Mouse (Mus musculus): ENCODE measurements at regions not wholly inside any gene's neighbourhood (a gene's known extent, or its start where the extent isn't known, plus 50 kb on each side); places are given as distances from the start of the nearest gene placed in this dataset.

GRCm38 (mm10) chr8:80189797-80190509 lies 132.1 kb upstream of the Hhip start:
- ATAC-seq (ENCODE audit: insufficient number of reproducible peaks, low FRiP score, low TSS enrichment, low read depth): no peak
- H3K27ac ChIP-seq (replicated peaks; ENCODE audit: low read depth, low read length): no peak overlapping the region

GRCm38 (mm10) chr8:80185286-80185685 lies 127.5 kb upstream of the Hhip start:
- no peak overlapping the region for H3K4me2 ChIP-seq (ENCODE audit: low read depth, severe bottlenecking)
- H3K36me3 ChIP-seq (ENCODE audit: control insufficient read depth, insufficient read depth, low read length): no peaks in the 10 kb centered on the region
- H3K4me1 ChIP-seq (ENCODE audit: control insufficient read depth, insufficient read depth, low read length): peaks cover under 1% of the 10 kb centered on the region; the same call in 1 of the 2 replicates
- no peak overlapping the region for H3K9ac ChIP-seq (ENCODE audit: low read length)
- H3K27me3 ChIP-seq (ENCODE audit: control insufficient read depth, insufficient read depth, low read length): no peaks in the 10 kb centered on the region
- ATAC-seq (ENCODE audit: insufficient number of reproducible peaks, low FRiP score, low TSS enrichment, low read depth): no peak
- H3K9me3 ChIP-seq (ENCODE audit: control insufficient read depth, low read length): no peaks in the 10 kb centered on the region
- no peak overlapping the region for H3K4me3 ChIP-seq (ENCODE audit: low read depth, low read length)
- H3K27ac ChIP-seq (replicated peaks; ENCODE audit: low read depth, low read length): no peak overlapping the region
- no peak for DNase-seq (ENCODE audit: low spot score)
- 29% methylated on average over 4 of the region's 4 CpGs for WGBS

More at GRCm38 (mm10) chr8:80189797-80190509, 132.1 kb upstream of the Hhip start:
- H3K4me1 ChIP-seq (ENCODE audit: control insufficient read depth, insufficient read depth, low read length): no peaks in the 10 kb centered on the region
- no peak overlapping the region for H3K9ac ChIP-seq (ENCODE audit: low read length)
- H3K4me3 ChIP-seq (ENCODE audit: low read depth, low read length): no peak overlapping the region
- no peak overlapping the region for H3K4me2 ChIP-seq (ENCODE audit: low read depth, severe bottlenecking)
- H3K9me3 ChIP-seq (ENCODE audit: control insufficient read depth, low read length): no peaks in the 10 kb centered on the region
- WGBS: 53% methylated on average over 10 of the region's 10 CpGs
- no peaks in the 10 kb centered on the region for H3K27me3 ChIP-seq (ENCODE audit: control insufficient read depth, insufficient read depth, low read length)
- H3K36me3 ChIP-seq (ENCODE audit: control insufficient read depth, insufficient read depth, low read length): no peaks in the 10 kb centered on the region
- no peak for DNase-seq (ENCODE audit: low spot score)

- 77% methylated on average over 9 of the region's 9 CpGs for WGBS
- Histone ChIP-seq H3K4me3 (ENCODE audit: low read depth, low read length) (no peak overlapping the region), H3K36me3 (ENCODE audit: control insufficient read depth, insufficient read depth, low read length) (no peaks in the 10 kb centered on the region), H3K27ac (replicated peaks; ENCODE audit: low read depth, low read length) (no peak overlapping the region), H3K9ac (ENCODE audit: low read length) (no peak overlapping the region), H3K4me1 (ENCODE audit: control insufficient read depth, insufficient read depth, low read length) (no peaks in the 10 kb centered on the region), H3K9me3 (ENCODE audit: control insufficient read depth, low read length) (no peaks in the 10 kb centered on the region), H3K27me3 (ENCODE audit: control insufficient read depth, insufficient read depth, low read length) (no peaks in the 10 kb centered on the region), H3K4me2 (ENCODE audit: low read depth, severe bottlenecking) (no peak overlapping the region)
- ATAC-seq (ENCODE audit: insufficient number of reproducible peaks, low FRiP score, low TSS enrichment, low read depth) (no peak), DNase-seq (ENCODE audit: low spot score) (no peak)
These were observed 110.9 kb upstream of the Hhip start for GRCm38 (mm10) chr8:80168688-80169087.

GRCm38 (mm10) chr8:80149458-80150083 lies 91.8 kb upstream of the Hhip start:
- H3K9me3 ChIP-seq (ENCODE audit: control insufficient read depth, low read length): no peaks in the 10 kb centered on the region
- WGBS: 23% methylated on average over 9 of the region's 9 CpGs
- no peak overlapping the region for H3K9ac ChIP-seq (ENCODE audit: low read length)
- no peaks in the 10 kb centered on the region for H3K36me3 ChIP-seq (ENCODE audit: control insufficient read depth, insufficient read depth, low read length)
- H3K27me3 ChIP-seq (ENCODE audit: control insufficient read depth, insufficient read depth, low read length): no peaks in the 10 kb centered on the region
- H3K4me2 ChIP-seq (ENCODE audit: low read depth, severe bottlenecking): no peak overlapping the region
- DNase-seq (ENCODE audit: low spot score) (peak; percentile 35), ATAC-seq (ENCODE audit: insufficient number of reproducible peaks, low FRiP score, low TSS enrichment, low read depth) (no peak)
- H3K4me3 ChIP-seq (ENCODE audit: low read depth, low read length): no peak overlapping the region
- H3K27ac ChIP-seq (replicated peaks; ENCODE audit: low read depth, low read length): no peak overlapping the region
- H3K4me1 ChIP-seq (ENCODE audit: control insufficient read depth, insufficient read depth, low read length): peaks cover 6% of the 10 kb centered on the region

- DNase-seq (ENCODE audit: low spot score): no peak
- H3K9me3 ChIP-seq (ENCODE audit: control insufficient read depth, low read length): no peaks in the 10 kb centered on the region
- no peak overlapping the region for H3K4me3 ChIP-seq (ENCODE audit: low read depth, low read length)
- WGBS: 89% methylated on average over 3 of the region's 3 CpGs
- H3K36me3 ChIP-seq (ENCODE audit: control insufficient read depth, insufficient read depth, low read length): no peaks in the 10 kb centered on the region
- peaks cover 6% of the 10 kb centered on the region for H3K4me1 ChIP-seq (ENCODE audit: control insufficient read depth, insufficient read depth, low read length)
- no peak for ATAC-seq (ENCODE audit: insufficient number of reproducible peaks, low FRiP score, low TSS enrichment, low read depth)
- H3K27me3 ChIP-seq (ENCODE audit: control insufficient read depth, insufficient read depth, low read length): no peaks in the 10 kb centered on the region
- no peak overlapping the region for H3K9ac ChIP-seq (ENCODE audit: low read length)
- no peak overlapping the region for H3K4me2 ChIP-seq (ENCODE audit: low read depth, severe bottlenecking)
- H3K27ac ChIP-seq (replicated peaks; ENCODE audit: low read depth, low read length): no peak overlapping the region
These were observed 90.1 kb upstream of the Hhip start for GRCm38 (mm10) chr8:80147929-80148328.

GRCm38 (mm10) chr8:80138481-80138880 lies 80.7 kb upstream of the Hhip start:
- Histone ChIP-seq H3K36me3 (ENCODE audit: control insufficient read depth, insufficient read depth, low read length) (no peaks in the 10 kb centered on the region), H3K9ac (ENCODE audit: low read length) (no peak overlapping the region), H3K27me3 (ENCODE audit: control insufficient read depth, insufficient read depth, low read length) (no peaks in the 10 kb centered on the region), H3K4me3 (ENCODE audit: low read depth, low read length) (no peak overlapping the region), H3K4me1 (ENCODE audit: control insufficient read depth, insufficient read depth, low read length) (no peaks in the 10 kb centered on the region), H3K4me2 (ENCODE audit: low read depth, severe bottlenecking) (no peak overlapping the region), H3K27ac (replicated peaks; ENCODE audit: low read depth, low read length) (no peak overlapping the region), H3K9me3 (ENCODE audit: control insufficient read depth, low read length) (no peaks in the 10 kb centered on the region)
- WGBS: 84% methylated on average over 6 of the region's 6 CpGs
- ATAC-seq (ENCODE audit: insufficient number of reproducible peaks, low FRiP score, low TSS enrichment, low read depth): no peak
- DNase-seq (ENCODE audit: low spot score): no peak

- Histone ChIP-seq H3K9me3 (ENCODE audit: control insufficient read depth, low read length) (no peaks in the 10 kb centered on the region), H3K9ac (ENCODE audit: low read length) (no peak overlapping the region), H3K36me3 (ENCODE audit: control insufficient read depth, insufficient read depth, low read length) (no peaks in the 10 kb centered on the region), H3K27ac (replicated peaks; ENCODE audit: low read depth, low read length) (no peak overlapping the region), H3K4me3 (ENCODE audit: low read depth, low read length) (no peak overlapping the region), H3K4me1 (ENCODE audit: control insufficient read depth, insufficient read depth, low read length) (0 out of 2 replicates have a peak, but pooled peaks cover 4% of the 10 kb centered on the region), H3K4me2 (ENCODE audit: low read depth, severe bottlenecking) (no peak overlapping the region), H3K27me3 (ENCODE audit: control insufficient read depth, insufficient read depth, low read length) (no peaks in the 10 kb centered on the region)
- 93% methylated on average over 3 of the region's 3 CpGs for WGBS
- no peak for DNase-seq (ENCODE audit: low spot score)
- ATAC-seq (ENCODE audit: insufficient number of reproducible peaks, low FRiP score, low TSS enrichment, low read depth): no peak
These were observed 62.7 kb upstream of the Hhip start for GRCm38 (mm10) chr8:80120378-80120965.

GRCm38 (mm10) chr8:80117328-80117727 lies 59.5 kb upstream of the Hhip start:
- no peaks in the 10 kb centered on the region for H3K9me3 ChIP-seq (ENCODE audit: control insufficient read depth, low read length)
- ATAC-seq (ENCODE audit: insufficient number of reproducible peaks, low FRiP score, low TSS enrichment, low read depth) (no peak), DNase-seq (ENCODE audit: low spot score) (no peak)
- no peaks in the 10 kb centered on the region for H3K36me3 ChIP-seq (ENCODE audit: control insufficient read depth, insufficient read depth, low read length)
- 31% methylated on average over 4 of the region's 4 CpGs for WGBS
- no peak overlapping the region for H3K4me2 ChIP-seq (ENCODE audit: low read depth, severe bottlenecking)
- no peaks in the 10 kb centered on the region for H3K4me1 ChIP-seq (ENCODE audit: control insufficient read depth, insufficient read depth, low read length)
- H3K27ac ChIP-seq (replicated peaks; ENCODE audit: low read depth, low read length): no peak overlapping the region
- H3K9ac ChIP-seq (ENCODE audit: low read length): no peak overlapping the region
- H3K4me3 ChIP-seq (ENCODE audit: low read depth, low read length): no peak overlapping the region
- H3K27me3 ChIP-seq (ENCODE audit: control insufficient read depth, insufficient read depth, low read length): no peaks in the 10 kb centered on the region
